Mouse (Mus musculus): ENCODE results near the gene Mthfs.

GRCm38 (mm10) chr9:89270376-89270775 is 59.9 kb downstream of the Mthfs start:
- TF ChIP-seq POLR2A (IDR thresholded peaks at IDR 0.05; ENCODE audit: insufficient read length, low read depth) (no peak), USF1 (IDR thresholded peaks at IDR 0.05; ENCODE audit: low read depth) (no peak), TCF12 (IDR thresholded peaks at IDR 0.05; ENCODE audit: insufficient read depth, poor library complexity, severe bottlenecking) (no peak), POLR2AphosphoS2 (IDR thresholded peaks at IDR 0.05; ENCODE audit: insufficient read length, low read depth) (no peak), CEBPB (IDR thresholded peaks at IDR 0.05; ENCODE audit: insufficient read depth, poor library complexity, severe bottlenecking) (no peak), E2F4 (IDR thresholded peaks at IDR 0.05; ENCODE audit: insufficient read depth) (no peak), MAX (IDR thresholded peaks at IDR 0.05; ENCODE audit: low read depth) (no peak), TCF3 (IDR thresholded peaks at IDR 0.05; ENCODE audit: insufficient read length, low read depth) (no peak), SRF (IDR thresholded peaks at IDR 0.05; ENCODE audit: control insufficient read depth, insufficient read length, low read depth) (no peak)
